Mouse (Mus musculus): ENCODE measurements around the gene Aldh1a3. TPM values are rescaled to one million over a fixed set of nuclear protein-coding genes. Genes with fewer than 3 reads are reported as not detected.

Aldh1a3 gene
- polyA plus RNA-seq, 1 experiment from 2014 or later: 1.5 TPM

- no peak overlapping the region for H3K4me3 ChIP-seq (ENCODE audit: low read depth, low read length)
- DNase-seq (ENCODE audit: low spot score): no peak
Measured at GRCm38 (mm10) chr7:66373391-66373790, 53.9 kb downstream of the Aldh1a3 start.

GRCm38 (mm10) chr7:66370970-66371369, 56.3 kb downstream of the Aldh1a3 start:
- Histone ChIP-seq H3K4me3 (ENCODE audit: low read depth, low read length) (no peak overlapping the region), H3K4me1 (ENCODE audit: control insufficient read depth, insufficient read depth, low read length) (no peaks in the 10 kb centered on the region), H3K4me2 (ENCODE audit: low read depth, severe bottlenecking) (no peak overlapping the region), H3K9ac (ENCODE audit: low read length) (no peak overlapping the region), H3K9me3 (ENCODE audit: control insufficient read depth, low read length) (no peaks in the 10 kb centered on the region), H3K27ac (replicated peaks; ENCODE audit: low read depth, low read length) (no peak overlapping the region), H3K36me3 (ENCODE audit: control insufficient read depth, insufficient read depth, low read length) (no peaks in the 10 kb centered on the region), H3K27me3 (ENCODE audit: control insufficient read depth, insufficient read depth, low read length) (no peaks in the 10 kb centered on the region)
- no peak for ATAC-seq (ENCODE audit: insufficient number of reproducible peaks, low FRiP score, low TSS enrichment, low read depth)
- 87% methylated on average over 6 of the region's 6 CpGs for WGBS
- DNase-seq (ENCODE audit: low spot score): no peak

More at GRCm38 (mm10) chr7:66373391-66373790, 53.9 kb downstream of the Aldh1a3 start:
- no peak for ATAC-seq (ENCODE audit: insufficient number of reproducible peaks, low FRiP score, low TSS enrichment, low read depth)
- Histone ChIP-seq H3K27me3 (ENCODE audit: control insufficient read depth, insufficient read depth, low read length) (no peaks in the 10 kb centered on the region), H3K4me2 (ENCODE audit: low read depth, severe bottlenecking) (no peak overlapping the region), H3K36me3 (ENCODE audit: control insufficient read depth, insufficient read depth, low read length) (no peaks in the 10 kb centered on the region), H3K9ac (ENCODE audit: low read length) (no peak overlapping the region), H3K9me3 (ENCODE audit: control insufficient read depth, low read length) (no peaks in the 10 kb centered on the region), H3K27ac (replicated peaks; ENCODE audit: low read depth, low read length) (no peak overlapping the region), H3K4me1 (ENCODE audit: control insufficient read depth, insufficient read depth, low read length) (no peaks in the 10 kb centered on the region)
- 88% methylated on average over 3 of the region's 3 CpGs for WGBS

- H3K9ac ChIP-seq (ENCODE audit: low read length): no peak overlapping the region
- H3K27ac ChIP-seq (replicated peaks; ENCODE audit: low read depth, low read length): no peak overlapping the region
- no peaks in the 10 kb centered on the region for H3K4me1 ChIP-seq (ENCODE audit: control insufficient read depth, insufficient read depth, low read length)
- ATAC-seq (ENCODE audit: insufficient number of reproducible peaks, low FRiP score, low TSS enrichment, low read depth) (no peak), DNase-seq (ENCODE audit: low spot score) (no peak)
- H3K27me3 ChIP-seq (ENCODE audit: control insufficient read depth, insufficient read depth, low read length): no peaks in the 10 kb centered on the region
- H3K36me3 ChIP-seq (ENCODE audit: control insufficient read depth, insufficient read depth, low read length): no peaks in the 10 kb centered on the region
- no peak overlapping the region for H3K4me2 ChIP-seq (ENCODE audit: low read depth, severe bottlenecking)
- H3K9me3 ChIP-seq (ENCODE audit: control insufficient read depth, low read length): no peaks in the 10 kb centered on the region
- 70% methylated on average over 5 of the region's 5 CpGs for WGBS
- H3K4me3 ChIP-seq (ENCODE audit: low read depth, low read length): no peak overlapping the region
Measured at GRCm38 (mm10) chr7:66369934-66370445, 57.3 kb downstream of the Aldh1a3 start.

GRCm38 (mm10) chr7:66369071-66369933, 58.0 kb downstream of the Aldh1a3 start:
- Histone ChIP-seq H3K4me2 (ENCODE audit: low read depth, severe bottlenecking) (no peak overlapping the region), H3K4me3 (ENCODE audit: low read depth, low read length) (no peak overlapping the region), H3K36me3 (ENCODE audit: control insufficient read depth, insufficient read depth, low read length) (no peaks in the 10 kb centered on the region), H3K9me3 (ENCODE audit: control insufficient read depth, low read length) (no peaks in the 10 kb centered on the region), H3K27ac (replicated peaks; ENCODE audit: low read depth, low read length) (no peak overlapping the region), H3K4me1 (ENCODE audit: control insufficient read depth, insufficient read depth, low read length) (no peaks in the 10 kb centered on the region), H3K27me3 (ENCODE audit: control insufficient read depth, insufficient read depth, low read length) (no peaks in the 10 kb centered on the region), H3K9ac (ENCODE audit: low read length) (no peak overlapping the region)
- ATAC-seq (ENCODE audit: insufficient number of reproducible peaks, low FRiP score, low TSS enrichment, low read depth): no peak
- WGBS: 75% methylated on average over 5 of the region's 5 CpGs
- DNase-seq (ENCODE audit: low spot score): no peak

GRCm38 (mm10) chr7:66365904-66366303, 61.4 kb downstream of the Aldh1a3 start, which contains the start of gene Gm10974:
Gene Gm10974 (plus strand): TSS chr7:66365905.
- ATAC-seq (ENCODE audit: insufficient number of reproducible peaks, low FRiP score, low TSS enrichment, low read depth) (no peak), DNase-seq (ENCODE audit: low spot score) (no peak)
- Histone ChIP-seq H3K36me3 (ENCODE audit: control insufficient read depth, insufficient read depth, low read length) (no peaks in the 10 kb centered on the region), H3K4me3 (ENCODE audit: low read depth, low read length) (no peak within 1 kb of the TSS), H3K9ac (ENCODE audit: low read length) (no peak within 1 kb of the TSS), H3K27ac (replicated peaks; ENCODE audit: low read depth, low read length) (no peak within 1 kb of the TSS), H3K4me1 (ENCODE audit: control insufficient read depth, insufficient read depth, low read length) (no peaks in the 10 kb centered on the region), H3K9me3 (ENCODE audit: control insufficient read depth, low read length) (no peaks in the 10 kb centered on the region), H3K27me3 (ENCODE audit: control insufficient read depth, insufficient read depth, low read length) (no peaks in the 10 kb centered on the region), H3K4me2 (ENCODE audit: low read depth, severe bottlenecking) (no peak within 1 kb of the TSS)
- 69% methylated on average over 2 of the region's 2 CpGs for WGBS

GRCm38 (mm10) chr7:66365411-66365810, 61.9 kb downstream of the Aldh1a3 start:
- 84% methylated on average over 2 of the region's 2 CpGs for WGBS
- no peak overlapping the region for H3K27ac ChIP-seq (replicated peaks; ENCODE audit: low read depth, low read length)
- H3K4me2 ChIP-seq (ENCODE audit: low read depth, severe bottlenecking): no peak overlapping the region

GRCm38 (mm10) chr7:66364491-66364890, 62.8 kb downstream of the Aldh1a3 start:
- 95% methylated on average over 11 of the region's 11 CpGs for WGBS
- no peak overlapping the region for H3K9ac ChIP-seq (ENCODE audit: low read length)
- H3K4me2 ChIP-seq (ENCODE audit: low read depth, severe bottlenecking): no peak overlapping the region
- H3K4me1 ChIP-seq (ENCODE audit: control insufficient read depth, insufficient read depth, low read length): no peaks in the 10 kb centered on the region
- DNase-seq (ENCODE audit: low spot score) (no peak), ATAC-seq (ENCODE audit: insufficient number of reproducible peaks, low FRiP score, low TSS enrichment, low read depth) (no peak)
- no peak overlapping the region for H3K27ac ChIP-seq (replicated peaks; ENCODE audit: low read depth, low read length)
- no peaks in the 10 kb centered on the region for H3K9me3 ChIP-seq (ENCODE audit: control insufficient read depth, low read length)
- H3K27me3 ChIP-seq (ENCODE audit: control insufficient read depth, insufficient read depth, low read length): no peaks in the 10 kb centered on the region
- no peak overlapping the region for H3K4me3 ChIP-seq (ENCODE audit: low read depth, low read length)
- H3K36me3 ChIP-seq (ENCODE audit: control insufficient read depth, insufficient read depth, low read length): no peaks in the 10 kb centered on the region

More at GRCm38 (mm10) chr7:66365411-66365810, 61.9 kb downstream of the Aldh1a3 start:
- Histone ChIP-seq H3K36me3 (ENCODE audit: control insufficient read depth, insufficient read depth, low read length) (no peaks in the 10 kb centered on the region), H3K4me3 (ENCODE audit: low read depth, low read length) (no peak overlapping the region), H3K9ac (ENCODE audit: low read length) (no peak overlapping the region), H3K27me3 (ENCODE audit: control insufficient read depth, insufficient read depth, low read length) (no peaks in the 10 kb centered on the region), H3K4me1 (ENCODE audit: control insufficient read depth, insufficient read depth, low read length) (no peaks in the 10 kb centered on the region), H3K9me3 (ENCODE audit: control insufficient read depth, low read length) (no peaks in the 10 kb centered on the region)
- no peak for DNase-seq (ENCODE audit: low spot score)
- ATAC-seq (ENCODE audit: insufficient number of reproducible peaks, low FRiP score, low TSS enrichment, low read depth): no peak

GRCm38 (mm10) chr7:66359044-66359443, 68.3 kb downstream of the Aldh1a3 start:
- ATAC-seq (ENCODE audit: insufficient number of reproducible peaks, low FRiP score, low TSS enrichment, low read depth) (no peak), DNase-seq (ENCODE audit: low spot score) (no peak)
- Histone ChIP-seq H3K27ac (replicated peaks; ENCODE audit: low read depth, low read length) (no peak overlapping the region), H3K4me1 (ENCODE audit: control insufficient read depth, insufficient read depth, low read length) (no peaks in the 10 kb centered on the region), H3K4me3 (ENCODE audit: low read depth, low read length) (no peak overlapping the region), H3K9me3 (ENCODE audit: control insufficient read depth, low read length) (no peaks in the 10 kb centered on the region), H3K9ac (ENCODE audit: low read length) (no peak overlapping the region), H3K27me3 (ENCODE audit: control insufficient read depth, insufficient read depth, low read length) (no peaks in the 10 kb centered on the region), H3K36me3 (ENCODE audit: control insufficient read depth, insufficient read depth, low read length) (no peaks in the 10 kb centered on the region), H3K4me2 (ENCODE audit: low read depth, severe bottlenecking) (no peak overlapping the region)
- WGBS: 90% methylated on average over 4 of the region's 4 CpGs
